Mouse (Mus musculus): ENCODE results near the gene Cox4i1.

GRCm38 (mm10) chr8:120719586-120720236, 51.7 kb downstream of the Cox4i1 start:
- TF ChIP-seq POLR2A (IDR thresholded peaks at IDR 0.05; ENCODE audit: borderline replicate concordance, extremely low read depth, insufficient read depth, insufficient read length, poor library complexity, severe bottlenecking) (no peak), CTCF (IDR thresholded peaks at IDR 0.05; ENCODE audit: borderline replicate concordance, extremely low read depth, insufficient read depth, insufficient read length) (no peak)

Data from brain, embryonic 14.5 days (tissue).